Mouse (Mus musculus): ENCODE data around the gene Scgn. TPM values are rescaled to one million over a fixed set of nuclear protein-coding genes. Genes with fewer than 3 reads are reported as not detected.

Scgn gene
- polyA plus RNA-seq, 1 experiment from 2014 or later: 2.6 TPM

GRCm38 (mm10) chr13:23930461-23930860 lies 60.6 kb downstream of the Scgn start:
- no peaks in the 10 kb centered on the region for H3K9me3 ChIP-seq (replicated peaks; ENCODE audit: control insufficient read depth, low read length, poor library complexity, severe bottlenecking)
- no peak for ATAC-seq
- H3K4me2 ChIP-seq (ENCODE audit: low read length): no peak overlapping the region
- H3K36me3 ChIP-seq (ENCODE audit: control insufficient read depth, insufficient read depth, low read length): no peaks in the 10 kb centered on the region
- 91% methylated on average over 9 of the region's 9 CpGs for WGBS
- no peak overlapping the region for H3K4me3 ChIP-seq (ENCODE audit: low read depth, low read length)
- H3K9ac ChIP-seq (ENCODE audit: low read depth, low read length): no peak overlapping the region
- no peaks in the 10 kb centered on the region for H3K27me3 ChIP-seq (ENCODE audit: control insufficient read depth, insufficient read depth, low read depth, low read length)
- no peaks in the 10 kb centered on the region for H3K4me1 ChIP-seq (ENCODE audit: control insufficient read depth, insufficient read depth, low read length)
- H3K27ac ChIP-seq (ENCODE audit: low read length): no peak overlapping the region

DNA sequence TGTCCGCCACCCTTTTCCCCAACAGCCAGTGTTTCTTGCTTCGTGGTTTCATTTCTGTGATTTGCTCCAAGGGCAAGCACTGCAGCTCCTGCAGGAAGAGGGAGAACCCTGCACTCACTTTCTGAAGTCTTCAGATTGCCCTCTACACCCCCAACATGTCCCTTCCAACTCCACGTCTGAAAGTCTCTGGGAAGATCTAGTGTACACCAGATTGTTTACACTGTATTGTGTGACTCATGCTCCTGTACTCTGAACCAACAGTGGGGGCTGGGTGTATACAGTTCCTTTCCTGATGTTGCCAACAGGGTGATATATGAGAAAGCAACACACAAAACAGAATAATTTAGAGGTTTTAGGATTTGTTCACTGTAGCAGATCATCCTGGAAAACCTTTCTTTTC lies 62.4 kb downstream of the Scgn start:
- Histone ChIP-seq H3K9ac (ENCODE audit: low read depth, low read length) (no peak overlapping the region), H3K27me3 (ENCODE audit: control insufficient read depth, insufficient read depth, low read depth, low read length) (no peaks in the 10 kb centered on the region), H3K36me3 (ENCODE audit: control insufficient read depth, insufficient read depth, low read length) (no peaks in the 10 kb centered on the region), H3K4me3 (ENCODE audit: low read depth, low read length) (no peak overlapping the region), H3K4me2 (ENCODE audit: low read length) (no peak overlapping the region), H3K4me1 (ENCODE audit: control insufficient read depth, insufficient read depth, low read length) (no peaks in the 10 kb centered on the region), H3K27ac (ENCODE audit: low read length) (no peak overlapping the region), H3K9me3 (replicated peaks; ENCODE audit: control insufficient read depth, low read length, poor library complexity, severe bottlenecking) (no peaks in the 10 kb centered on the region)
- WGBS: 67% methylated on average over 3 of the region's 3 CpGs
- ATAC-seq: no peak

GRCm38 (mm10) chr13:23925792-23926191 lies 65.2 kb downstream of the Scgn start:
- H3K4me1 ChIP-seq (ENCODE audit: control insufficient read depth, insufficient read depth, low read length): no peaks in the 10 kb centered on the region
- H3K27me3 ChIP-seq (ENCODE audit: control insufficient read depth, insufficient read depth, low read depth, low read length): no peaks in the 10 kb centered on the region
- H3K4me2 ChIP-seq (ENCODE audit: low read length): no peak overlapping the region
- no peaks in the 10 kb centered on the region for H3K36me3 ChIP-seq (ENCODE audit: control insufficient read depth, insufficient read depth, low read length)
- WGBS: 74% methylated on average over 2 of the region's 2 CpGs
- no peak overlapping the region for H3K4me3 ChIP-seq (ENCODE audit: low read depth, low read length)
- no peak overlapping the region for H3K27ac ChIP-seq (ENCODE audit: low read length)
- no peak overlapping the region for H3K9ac ChIP-seq (ENCODE audit: low read depth, low read length)
- H3K9me3 ChIP-seq (replicated peaks; ENCODE audit: control insufficient read depth, low read length, poor library complexity, severe bottlenecking): no peaks in the 10 kb centered on the region
- ATAC-seq: no peak

- Histone ChIP-seq H3K36me3 (ENCODE audit: control insufficient read depth, insufficient read depth, low read length) (no peaks in the 10 kb centered on the region), H3K4me1 (ENCODE audit: control insufficient read depth, insufficient read depth, low read length) (no peaks in the 10 kb centered on the region), H3K4me3 (ENCODE audit: low read depth, low read length) (no peak overlapping the region), H3K9me3 (replicated peaks; ENCODE audit: control insufficient read depth, low read length, poor library complexity, severe bottlenecking) (no peaks in the 10 kb centered on the region), H3K4me2 (ENCODE audit: low read length) (no peak overlapping the region), H3K27ac (ENCODE audit: low read length) (no peak overlapping the region), H3K27me3 (ENCODE audit: control insufficient read depth, insufficient read depth, low read depth, low read length) (no peaks in the 10 kb centered on the region), H3K9ac (ENCODE audit: low read depth, low read length) (no peak overlapping the region)
- 89% methylated on average over 4 of the region's 4 CpGs for WGBS
- no peak for ATAC-seq
Observed at GRCm38 (mm10) chr13:23917674-23918073, 73.3 kb downstream of the Scgn start.

DNA sequence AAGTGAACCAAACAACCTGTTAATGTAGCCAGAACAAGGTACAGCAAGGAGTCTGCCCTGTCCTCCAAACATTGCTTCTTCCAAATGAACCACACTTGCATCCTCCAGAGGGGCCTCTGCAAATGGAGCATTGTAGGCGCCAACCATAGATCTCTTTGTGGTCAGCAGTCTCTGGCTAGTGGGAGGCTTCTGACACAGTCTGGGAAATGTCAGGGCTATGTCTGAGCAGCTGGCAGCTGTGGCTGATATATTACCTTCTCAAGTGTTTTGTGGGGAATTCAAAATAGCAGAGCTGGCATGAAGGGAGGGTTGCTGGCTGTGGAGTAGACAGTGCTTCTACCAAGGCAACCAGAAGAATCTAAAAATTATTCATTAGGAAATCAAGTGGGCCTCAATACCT lies 74.9 kb downstream of the Scgn start:
- no peak overlapping the region for H3K27ac ChIP-seq (ENCODE audit: low read length)
- H3K27me3 ChIP-seq (ENCODE audit: control insufficient read depth, insufficient read depth, low read depth, low read length): no peaks in the 10 kb centered on the region
- 90% methylated on average over 1 of the region's 1 CpGs for WGBS
- H3K36me3 ChIP-seq (ENCODE audit: control insufficient read depth, insufficient read depth, low read length): no peaks in the 10 kb centered on the region
- no peaks in the 10 kb centered on the region for H3K9me3 ChIP-seq (replicated peaks; ENCODE audit: control insufficient read depth, low read length, poor library complexity, severe bottlenecking)
- H3K4me2 ChIP-seq (ENCODE audit: low read length): no peak overlapping the region
- no peak overlapping the region for H3K9ac ChIP-seq (ENCODE audit: low read depth, low read length)
- no peaks in the 10 kb centered on the region for H3K4me1 ChIP-seq (ENCODE audit: control insufficient read depth, insufficient read depth, low read length)
- no peak for ATAC-seq
- H3K4me3 ChIP-seq (ENCODE audit: low read depth, low read length): no peak overlapping the region

GRCm38 (mm10) chr13:23914376-23915167 lies 76.4 kb downstream of the Scgn start, which contains the start of gene Slc17a4:
Gene Slc17a4, minus strand, starts transcription at chr13:23915009.
- no peak for ATAC-seq
- no peak within 1 kb of the TSS for H3K9ac ChIP-seq (ENCODE audit: low read depth, low read length)
- no peak within 1 kb of the TSS for H3K27ac ChIP-seq (ENCODE audit: low read length)
- no peaks in the 10 kb centered on the region for H3K36me3 ChIP-seq (ENCODE audit: control insufficient read depth, insufficient read depth, low read length)
- no peaks in the 10 kb centered on the region for H3K9me3 ChIP-seq (replicated peaks; ENCODE audit: control insufficient read depth, low read length, poor library complexity, severe bottlenecking)
- WGBS: 78% methylated on average over 9 of the region's 9 CpGs
- no peaks in the 10 kb centered on the region for H3K4me1 ChIP-seq (ENCODE audit: control insufficient read depth, insufficient read depth, low read length)
- no peaks in the 10 kb centered on the region for H3K27me3 ChIP-seq (ENCODE audit: control insufficient read depth, insufficient read depth, low read depth, low read length)
- H3K4me2 ChIP-seq (ENCODE audit: low read length): no peak within 1 kb of the TSS
- H3K4me3 ChIP-seq (ENCODE audit: low read depth, low read length): no peak within 1 kb of the TSS

DNA sequence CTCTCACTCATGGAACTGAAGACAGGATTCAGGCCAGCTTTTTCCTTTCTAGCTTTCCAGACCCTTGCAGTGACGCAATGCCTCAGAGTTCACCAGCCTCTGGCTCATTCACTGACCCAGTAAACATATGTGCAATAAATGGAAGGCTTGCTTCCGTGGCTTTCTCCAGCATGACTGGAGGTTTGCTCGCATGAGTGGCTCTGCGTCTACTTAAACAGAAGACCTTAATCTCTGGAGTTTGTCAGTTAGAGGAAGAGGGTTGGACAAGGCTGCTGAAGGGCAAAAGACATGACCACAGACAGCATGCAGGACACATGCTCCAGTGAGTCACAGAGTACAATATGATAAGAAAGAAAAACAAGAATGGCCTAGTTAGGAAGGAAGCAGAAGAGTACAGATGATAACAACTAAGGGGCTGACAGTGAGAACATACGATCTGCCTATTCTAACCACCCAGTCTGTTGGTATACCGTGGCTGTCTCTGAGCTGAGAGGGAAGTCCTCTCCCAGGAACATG lies 77.2 kb downstream of the Scgn start:
- Histone ChIP-seq H3K9me3 (replicated peaks; ENCODE audit: control insufficient read depth, low read length, poor library complexity, severe bottlenecking) (no peaks in the 10 kb centered on the region), H3K27ac (ENCODE audit: low read length) (no peak overlapping the region), H3K36me3 (ENCODE audit: control insufficient read depth, insufficient read depth, low read length) (no peaks in the 10 kb centered on the region), H3K9ac (ENCODE audit: low read depth, low read length) (no peak overlapping the region), H3K4me1 (ENCODE audit: control insufficient read depth, insufficient read depth, low read length) (no peaks in the 10 kb centered on the region), H3K4me3 (ENCODE audit: low read depth, low read length) (no peak overlapping the region), H3K4me2 (ENCODE audit: low read length) (no peak overlapping the region), H3K27me3 (ENCODE audit: control insufficient read depth, insufficient read depth, low read depth, low read length) (no peaks in the 10 kb centered on the region)
- 43% methylated on average over 6 of the region's 6 CpGs for whole genome bisulfite sequencing
- no peak for ATAC-seq

DNA sequence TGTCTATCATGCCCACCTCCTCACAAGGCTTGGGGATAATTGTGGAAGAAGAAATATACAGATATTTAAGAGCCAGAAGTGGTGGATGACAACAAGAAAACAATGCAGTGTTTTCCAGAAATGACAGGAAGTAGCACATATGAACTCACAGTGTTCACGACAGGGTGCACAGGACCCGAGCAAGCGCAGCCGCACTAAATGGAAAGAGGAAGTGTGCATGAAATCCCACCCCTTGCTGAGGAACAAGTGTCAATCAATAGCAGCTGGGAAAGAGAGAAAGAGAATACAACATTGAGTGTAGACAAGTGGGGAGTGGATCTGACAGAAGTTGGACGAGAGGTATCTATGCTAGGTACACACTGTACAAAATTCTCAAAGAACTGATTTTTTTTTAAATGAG lies 79.7 kb downstream of the Scgn start:
- no peak overlapping the region for H3K27ac ChIP-seq (ENCODE audit: low read length)
- H3K4me2 ChIP-seq (ENCODE audit: low read length): no peak overlapping the region
- WGBS: 86% methylated on average over 5 of the region's 5 CpGs
- H3K4me1 ChIP-seq (ENCODE audit: control insufficient read depth, insufficient read depth, low read length): no peaks in the 10 kb centered on the region
- no peak overlapping the region for H3K4me3 ChIP-seq (ENCODE audit: low read depth, low read length)
- H3K27me3 ChIP-seq (ENCODE audit: control insufficient read depth, insufficient read depth, low read depth, low read length): no peaks in the 10 kb centered on the region
- no peaks in the 10 kb centered on the region for H3K36me3 ChIP-seq (ENCODE audit: control insufficient read depth, insufficient read depth, low read length)
- no peak overlapping the region for H3K9ac ChIP-seq (ENCODE audit: low read depth, low read length)
- no peak for ATAC-seq
- H3K9me3 ChIP-seq (replicated peaks; ENCODE audit: control insufficient read depth, low read length, poor library complexity, severe bottlenecking): no peaks in the 10 kb centered on the region

- no peak for ATAC-seq
- 93% methylated on average over 5 of the region's 5 CpGs for whole genome bisulfite sequencing
Observed at GRCm38 (mm10) chr13:23910121-23910520, 80.9 kb downstream of the Scgn start.

More at GRCm38 (mm10) chr13:23910121-23910520, 80.9 kb downstream of the Scgn start:
- Histone ChIP-seq H3K9me3 (replicated peaks; ENCODE audit: control insufficient read depth, low read length, poor library complexity, severe bottlenecking) (no peaks in the 10 kb centered on the region), H3K4me1 (ENCODE audit: control insufficient read depth, insufficient read depth, low read length) (no peaks in the 10 kb centered on the region), H3K36me3 (ENCODE audit: control insufficient read depth, insufficient read depth, low read length) (no peaks in the 10 kb centered on the region), H3K27ac (ENCODE audit: low read length) (no peak overlapping the region), H3K27me3 (ENCODE audit: control insufficient read depth, insufficient read depth, low read depth, low read length) (no peaks in the 10 kb centered on the region), H3K4me2 (ENCODE audit: low read length) (no peak overlapping the region), H3K9ac (ENCODE audit: low read depth, low read length) (no peak overlapping the region), H3K4me3 (ENCODE audit: low read depth, low read length) (no peak overlapping the region)
